ENCODE assay signal across 9 mouse cellular contexts in genomic region chr4:36952431-36953429, GRCm38 (mm10). TPM values are rescaled to one million over a fixed set of nuclear protein-coding genes. Genes with fewer than 3 reads are reported as not detected.
DNase-seq lines count a peak whose midpoint lies in the region; ATAC-seq lines count a peak whose summit lies in the region.
"Had no signal": no experiment of that assay in that cellular context is flagged by ENCODE, and none has a peak within 500 bp of the region (broad histone marks: within the 10 kb centered on the region; RNA-seq: fewer than 3 reads in every experiment).

No protein-coding gene starts in this region.

- H3K27ac ChIP-seq in forebrain, embryonic 14.5 days (ENCODE audit: low read depth, low read length) = no peak overlapping the region
- H3K27ac ChIP-seq in neural tube, embryonic 12.5 days = no peak overlapping the region
- H3K27ac ChIP-seq: macrophage had no signal

- no peak for ATAC-seq in forebrain, embryonic 14.5 days
- ATAC-seq in neural tube, embryonic 12.5 days (ENCODE audit: low FRiP score, low read depth) = no peak

- H3K36me3 ChIP-seq in forebrain, embryonic 14.5 days (ENCODE audit: control insufficient read depth, insufficient read depth, low read length) = no peaks in the 10 kb centered on the region
- H3K36me3 ChIP-seq in neural tube, embryonic 12.5 days = no peaks in the 10 kb centered on the region

- H3K4me2 ChIP-seq in forebrain, embryonic 14.5 days (ENCODE audit: low read length) = peak overlapping the region; percentile 91
- peak overlapping the region; percentile 99 for H3K4me2 ChIP-seq in neural tube, embryonic 12.5 days (replicated peaks)

- peaks cover 11% of the 10 kb centered on the region; the same call in 1 of the 2 replicates for H3K4me1 ChIP-seq in forebrain, embryonic 14.5 days (ENCODE audit: control insufficient read depth, insufficient read depth, low read length)
- peaks cover 2% of the 10 kb centered on the region; the same call in 1 of the 2 replicates for H3K4me1 ChIP-seq in neural tube, embryonic 12.5 days

- H3K4me3 ChIP-seq in forebrain, embryonic 14.5 days (ENCODE audit: low read depth, low read length) = peak overlapping the region; percentile 61
- peak overlapping the region; percentile 59 for H3K4me3 ChIP-seq in neural tube, embryonic 12.5 days

- DNase-seq in left cerebral cortex, adult 18-20 months (ENCODE audit: low spot score in 2 of 2) = peak; percentile 7 to 37
- no peak for DNase-seq in left cerebral cortex, adult 11 months (ENCODE audit: low spot score)
- DNase-seq in forebrain, embryonic 14.5 days (ENCODE audit: low spot score) = peak; percentile 60
- DNase-seq in left cerebral cortex, adult 8-10 months (ENCODE audit: low spot score in 2 of 2) = peak; percentile 14 to 29
- no peak for DNase-seq in adrenal gland, postnatal 36 days
- DNase-seq in adrenal gland, postnatal 14 days = no peak
- DNase-seq in ovary, postnatal 36 days (ENCODE audit: low spot score) = no peak

- H3K27me3 ChIP-seq in forebrain, embryonic 14.5 days (replicated peaks; ENCODE audit: control insufficient read depth, insufficient read depth, low read length) = peaks cover 33% of the 10 kb centered on the region
- H3K27me3 ChIP-seq in neural tube, embryonic 12.5 days (replicated peaks) = peaks cover 41% of the 10 kb centered on the region

- WGBS in forebrain, embryonic 14.5 days = 6% methylated on average over 20 of the region's 20 CpGs
- WGBS in neural tube, embryonic 12.5 days = 6% methylated on average over 20 of the region's 20 CpGs

- peak overlapping the region; percentile 65; the same call in 1 of the 2 replicates for H3K9ac ChIP-seq in forebrain, embryonic 14.5 days (ENCODE audit: low read length)
- H3K9ac ChIP-seq in neural tube, embryonic 12.5 days = no peak overlapping the region

- H3K9me3 ChIP-seq in forebrain, embryonic 14.5 days (replicated peaks; ENCODE audit: control insufficient read depth, low read length) = no peaks in the 10 kb centered on the region
- H3K9me3 ChIP-seq in neural tube, embryonic 12.5 days = no peaks in the 10 kb centered on the region

RNA-seq across cellular contexts. Expression of gene Lingo2, which starts 1.2 kb away (rescaled TPM):
- total RNA-seq in left cerebral cortex, adult 18-20 months (2021) = 10 to 100 TPM; 57.9 to 61.5 TPM
- polyA plus RNA-seq in forebrain, embryonic 14.5 days (2014; fragmentation: Nextera tagmentation; extraction: Ambion mirVana) = 17.8 and 22.8 TPM in 2 replicates
- 10 to 100 TPM; 52.6 to 57.3 (median 54.1) TPM for total RNA-seq in left cerebral cortex, adult 8-10 months (2022)
- 15.3 and 16.7 TPM in 2 replicates for polyA plus RNA-seq in neural tube, embryonic 12.5 days (2016; fragmentation: Nextera tagmentation; extraction: Ambion mirVana)
- not detected for total RNA-seq in adrenal gland, postnatal 36 days (2021)
- 0.71 TPM in 1 of 2 replicates, not detected in the other for total RNA-seq in adrenal gland, postnatal 14 days (2021)
- polyA plus RNA-seq: macrophage had no signal

Comparison
In these comparisons a context has a peak if more than half of its experiments do, and no peak if none do; other contexts are left out.
1. DNase-seq: peak in left cerebral cortex, adult 18-20 months (2 of 2), forebrain, embryonic 14.5 days (single experiment) and left cerebral cortex, adult 8-10 months (2 of 2); none in left cerebral cortex, adult 11 months (single experiment), adrenal gland, postnatal 36 days (0 of 2), adrenal gland, postnatal 14 days (single experiment) and ovary, postnatal 36 days (single experiment).
2. RNA of gene Lingo2, which starts 1.2 kb away (total RNA-seq): 57.9 to 61.5 TPM in left cerebral cortex, adult 18-20 months and 52.6 to 57.3 TPM in left cerebral cortex, adult 8-10 months; 0.71 TPM in adrenal gland, postnatal 14 days and not detected in adrenal gland, postnatal 36 days; every median in the first group is over 10 times any median in the second.